Mouse (Mus musculus) MEL (cell line): ENCODE results near the gene Anapc4. TPM values are rescaled to one million over a fixed set of nuclear protein-coding genes. Genes with fewer than 3 reads are reported as not detected.

Experiments used
- DNase-seq: peaks from one replicate; pipeline ENCODE4 v3.0.0; 2011; ENCODE audit warnings: low read depth, low spot score
- H3K27ac ChIP-seq: 2 replicates; pipeline ENCODE4 v1.5.1; 2012; ENCODE audit warnings: low read depth, mild to moderate bottlenecking, control low read depth, low read length, moderate library complexity; ENCODE audit not compliant: control insufficient read depth
- H3K27me3 ChIP-seq, 2 experiments: fragments of 150-350 bp in 1 of 2; sonication (generic) in 1 of 2; 2 replicates each; pipeline ENCODE4 v1.6.1; 2012; ENCODE audit warnings: low read length in 2 of 2, mild to moderate bottlenecking in 2 of 2, improper control_type of control experiment in 1 of 2, moderate library complexity in 1 of 2; ENCODE audit not compliant: insufficient read depth in 2 of 2, control insufficient read depth in 1 of 2
- H3K36me3 ChIP-seq, 2 experiments: 2 replicates each; pipeline ENCODE4 v1.6.1; 2012 to 2014; ENCODE audit warnings: low read length in 2 of 2, improper control_type of control experiment in 1 of 2, inconsistent platforms in 1 of 2, mild to moderate bottlenecking in 1 of 2; ENCODE audit not compliant: insufficient read depth in 2 of 2, control insufficient read depth in 1 of 2
- H3K4me1 ChIP-seq, 2 experiments: fragments of 150-350 bp in 1 of 2; sonication (generic) in 1 of 2; 2 replicates each; pipeline ENCODE4 v1.6.1; 2012; ENCODE audit warnings: low read length in 2 of 2, improper control_type of control experiment in 1 of 2, mild to moderate bottlenecking in 1 of 2; ENCODE audit not compliant: insufficient read depth in 2 of 2, control insufficient read depth in 1 of 2
- H3K4me3 ChIP-seq, 2 experiments: fragments of 150-350 bp in 1 of 2; sonication (generic) in 1 of 2; 2 replicates each; pipeline ENCODE4 v1.5.1; 2012; ENCODE audit warnings: low read depth in 2 of 2, low read length in 2 of 2, mild to moderate bottlenecking in 2 of 2, moderate library complexity in 2 of 2, control low read depth in 1 of 2, improper control_type of control experiment in 1 of 2; ENCODE audit not compliant: control insufficient read depth in 1 of 2, insufficient read depth in 1 of 2
- H3K79me2 ChIP-seq: 2 replicates; pipeline ENCODE4 v1.6.1; 2012; ENCODE audit warnings: mild to moderate bottlenecking, low read length, moderate library complexity; ENCODE audit not compliant: control insufficient read depth, poor library complexity, insufficient read depth
- H3K9ac ChIP-seq: 2 replicates; pipeline ENCODE4 v1.6.1; 2012; ENCODE audit warnings: low read depth, mild to moderate bottlenecking, control low read depth, low read length, moderate library complexity; ENCODE audit not compliant: control insufficient read depth, poor library complexity, severe bottlenecking
- H3K9me3 ChIP-seq: fragments of 150-350 bp; sonication (generic); replicated peaks from 2 replicates; pipeline ENCODE4 v1.6.1; 2012; ENCODE audit warnings: mild to moderate bottlenecking, low read length, improper control_type of control experiment, moderate library complexity; ENCODE audit not compliant: insufficient read depth
- BHLHE40 ChIP-seq: IDR thresholded peaks from 2 replicates; pipeline ENCODE4 v1.6.1; 2012; ENCODE audit warnings: low read depth, mild to moderate bottlenecking, inconsistent platforms, low read length, improper control_type of control experiment, borderline replicate concordance
- CHD1 ChIP-seq: IDR thresholded peaks from 2 replicates; pipeline ENCODE4 v1.6.1; 2012; ENCODE audit warnings: low read depth, mild to moderate bottlenecking, inconsistent platforms, low read length, improper control_type of control experiment
- CHD2 ChIP-seq: IDR thresholded peaks from 2 replicates; pipeline ENCODE4 v1.6.1; 2011; ENCODE audit warnings: low read length, improper control_type of control experiment
- CTCF ChIP-seq, 3 experiments: IDR thresholded peaks in 2 of 3; conservative IDR thresholded peaks in 1 of 3; 2 replicates each; pipeline ENCODE4 v1.5.1; 2011 to 2012; ENCODE audit warnings: low read length in 3 of 3, low read depth in 2 of 3, mild to moderate bottlenecking in 2 of 3, improper control_type of control experiment in 1 of 3, inconsistent platforms in 1 of 3, mixed read lengths in 1 of 3, moderate library complexity in 1 of 3; ENCODE audit not compliant: control insufficient read depth in 1 of 3, insufficient read depth in 1 of 3, poor library complexity in 1 of 3, severe bottlenecking in 1 of 3
- ELF1 ChIP-seq: IDR thresholded peaks from 2 replicates; pipeline ENCODE4 v1.6.1; 2014; ENCODE audit warnings: low read depth, mild to moderate bottlenecking, inconsistent platforms, low read length, improper control_type of control experiment, moderate library complexity
- EP300 ChIP-seq, 2 experiments: IDR thresholded peaks; 2 replicates each; pipeline ENCODE4 v1.6.1; 2011; ENCODE audit warnings: improper control_type of control experiment in 2 of 2, low read length in 2 of 2, low read depth in 1 of 2, mild to moderate bottlenecking in 1 of 2
- GATA1 ChIP-seq: IDR thresholded peaks from 2 replicates; pipeline ENCODE4 v1.6.1; 2011; ENCODE audit warnings: low read depth, low read length, improper control_type of control experiment
- JUND ChIP-seq: IDR thresholded peaks from 2 replicates; pipeline ENCODE4 v1.6.1; 2011; ENCODE audit warnings: low read depth, mild to moderate bottlenecking, improper control_type of control experiment, low read length
- MAFK ChIP-seq: IDR thresholded peaks from 2 replicates; pipeline ENCODE4 v1.6.1; 2011; ENCODE audit warnings: low read depth, mild to moderate bottlenecking, low read length, improper control_type of control experiment, borderline replicate concordance
- MYC ChIP-seq: IDR thresholded peaks from 2 replicates; pipeline ENCODE4 v1.6.1; 2011; ENCODE audit warnings: low read depth, mild to moderate bottlenecking, low read length, improper control_type of control experiment, moderate library complexity
- POLR2A ChIP-seq, 2 experiments: IDR thresholded peaks; 2 replicates each; pipeline ENCODE4 v1.6.1; 2011 to 2012; ENCODE audit warnings: low read length in 2 of 2, mild to moderate bottlenecking in 2 of 2, control low read depth in 1 of 2, improper control_type of control experiment in 1 of 2, low read depth in 1 of 2, moderate library complexity in 1 of 2; ENCODE audit not compliant: control insufficient read depth in 1 of 2, insufficient read depth in 1 of 2, poor library complexity in 1 of 2
- POLR2AphosphoS5 ChIP-seq: IDR thresholded peaks from 2 replicates; pipeline ENCODE4 v1.6.1; 2012; ENCODE audit warnings: low read depth, borderline replicate concordance, mild to moderate bottlenecking, inconsistent platforms, low read length, moderate library complexity, mixed read lengths
- RAD21 ChIP-seq: IDR thresholded peaks from 2 replicates; pipeline ENCODE4 v1.6.1; 2011; ENCODE audit warnings: mild to moderate bottlenecking, low read depth, low read length, improper control_type of control experiment
- SIN3A ChIP-seq: IDR thresholded peaks from 2 replicates; pipeline ENCODE4 v1.6.1; 2012; ENCODE audit warnings: low read length, improper control_type of control experiment, inconsistent platforms
- SMC3 ChIP-seq: IDR thresholded peaks from 2 replicates; pipeline ENCODE4 v1.6.1; 2011; ENCODE audit warnings: low read depth, low read length, improper control_type of control experiment
- TAL1 ChIP-seq: IDR thresholded peaks from 2 replicates; pipeline ENCODE4 v1.6.1; 2012; ENCODE audit warnings: mild to moderate bottlenecking, inconsistent platforms, low read length, moderate library complexity, mixed read lengths
- TCF12 ChIP-seq: IDR thresholded peaks from 2 replicates; pipeline ENCODE4 v1.6.1; 2014; ENCODE audit warnings: low read depth, mild to moderate bottlenecking, inconsistent platforms, low read length, improper control_type of control experiment, moderate library complexity
- USF2 ChIP-seq, 2 experiments: IDR thresholded peaks; 2 replicates each; pipeline ENCODE4 v1.6.1; 2011 to 2012; ENCODE audit warnings: improper control_type of control experiment in 2 of 2, low read length in 2 of 2, borderline replicate concordance in 1 of 2, inconsistent platforms in 1 of 2, low read depth in 1 of 2, mild to moderate bottlenecking in 1 of 2; ENCODE audit not compliant: insufficient read depth in 1 of 2
- ZC3H11A ChIP-seq: IDR thresholded peaks from 2 replicates; pipeline ENCODE4 v1.6.1; 2012; ENCODE audit warnings: low read depth, mild to moderate bottlenecking, inconsistent platforms, low read length, improper control_type of control experiment
- ZMIZ1 ChIP-seq: IDR thresholded peaks from 2 replicates; pipeline ENCODE4 v1.6.1; 2012; ENCODE audit warnings: low read depth, mild to moderate bottlenecking, inconsistent platforms, low read length, improper control_type of control experiment, moderate library complexity
- ZNF384 ChIP-seq: IDR thresholded peaks from 2 replicates; pipeline ENCODE4 v1.6.1; 2012; ENCODE audit warnings: low read depth, mild to moderate bottlenecking, inconsistent platforms, low read length, improper control_type of control experiment
- polyA plus RNA-seq, 2 experiments: library from polyadenylated mRNA; stranded (reverse) in 1 of 2; unstranded in 1 of 2; fragments of >175 nt in 1 of 2; fragments of >200 nt in 1 of 2; gene quantifications; 2 replicates each; pipeline versions ENCODE4 v1.2.1 to v1.2.4; 2012; ENCODE audit warnings: low replicate concordance in 2 of 2, low read depth in 1 of 2; ENCODE audit not compliant: insufficient read length in 2 of 2, insufficient read depth in 1 of 2, missing spikeins in 1 of 2
- total RNA-seq: library from RNA; depleted of rRNA; stranded (reverse); fragments of 300-350 nt; gene quantifications from 2 replicates; pipeline ENCODE4 v1.2.3, GENCODE M21; 2012

The Anapc4 gene
- total and polyA plus RNA-seq, 3 experiments, result 56.4 to 159 (median 56.6) TPM

DNA sequence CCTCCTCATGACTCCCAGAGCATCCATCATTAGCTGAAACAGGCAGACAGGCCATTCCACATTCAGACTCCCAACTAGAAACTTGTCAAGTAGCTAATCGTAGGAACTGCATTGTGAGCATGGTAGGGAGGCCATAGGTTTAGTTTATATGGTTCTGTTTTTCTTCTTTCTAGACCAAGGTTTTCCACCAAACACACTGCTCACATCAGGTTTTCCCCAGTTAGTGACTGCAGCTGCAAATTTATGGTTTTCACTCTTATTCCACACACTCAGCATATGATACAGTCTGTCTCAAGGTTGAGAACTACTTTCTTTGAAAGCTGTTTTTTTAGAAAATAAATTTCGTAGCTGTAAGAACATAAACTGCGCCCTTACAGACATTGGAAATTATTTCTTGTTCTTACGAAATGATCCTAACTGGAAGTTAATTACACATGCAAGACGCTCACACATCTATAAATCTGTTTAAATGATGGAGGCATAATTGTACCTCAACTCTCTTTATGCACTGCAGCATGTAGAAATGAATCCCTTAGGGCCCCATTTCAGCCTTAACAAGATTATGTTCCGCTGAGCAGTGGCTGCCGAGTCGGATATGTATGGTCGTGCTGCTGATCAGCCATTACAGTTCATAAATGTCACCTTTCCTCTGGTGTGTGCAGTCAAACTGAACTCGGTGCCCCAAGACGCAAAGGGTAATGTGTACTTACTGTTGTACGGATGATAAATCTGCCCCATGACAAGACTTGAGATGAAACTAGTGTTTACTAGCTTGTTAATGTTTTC is 35.3 kb downstream of the Anapc4 start:
- Histone ChIP-seq H3K9ac (no peak overlapping the region), H3K4me3 (no peak overlapping the region), H3K27me3 (no peaks in the 10 kb centered on the region; a peak in 1 of 4 replicates), H3K79me2 (no peaks in the 10 kb centered on the region), H3K4me1 (no peaks in the 10 kb centered on the region), H3K36me3 (peaks cover 0 to 9% of the 10 kb centered on the region in 2 experiments; a peak in 2 of 4 replicates), H3K9me3 (no peaks in the 10 kb centered on the region), H3K27ac (no peak overlapping the region)
- TF ChIP-seq TCF12 (no peak), SIN3A (no peak), JUND (no peak), ZMIZ1 (no peak), CHD2 (no peak), MYC (no peak), GATA1 (no peak), BHLHE40 (no peak), ZC3H11A (no peak), ELF1 (no peak), CHD1 (no peak), TAL1 (no peak), ZNF384 (no peak)
- no peak for DNase-seq

GRCm38 (mm10) chr5:52871461-52871860 is 37.6 kb downstream of the Anapc4 start:
- no peak overlapping the region for H3K4me3 ChIP-seq
- no peaks in the 10 kb centered on the region; a peak in 1 of 4 replicates for H3K27me3 ChIP-seq
- H3K27ac ChIP-seq, result no peak overlapping the region
- TF ChIP-seq CTCF (IDR thresholded peaks at IDR 0.05 in 2 of 3, conservative IDR thresholded peaks at IDR 0.05 in 1 of 3; ENCODE audit: control insufficient read depth in 1 of 3, insufficient read depth in 1 of 3, low read depth in 2 of 3, low read length in 3 of 3, poor library complexity in 1 of 3, severe bottlenecking in 1 of 3) (no peak), POLR2AphosphoS5 (no peak), GATA1 (no peak), POLR2A (IDR thresholded peaks at IDR 0.05; ENCODE audit: control insufficient read depth in 1 of 2, insufficient read depth in 1 of 2, low read depth in 1 of 2, low read length in 2 of 2, poor library complexity in 1 of 2) (no peak), SMC3 (no peak), EP300 (IDR thresholded peaks at IDR 0.05; ENCODE audit: low read depth in 1 of 2, low read length in 2 of 2) (no peak), RAD21 (no peak), ZC3H11A (no peak), USF2 (IDR thresholded peaks at IDR 0.05; ENCODE audit: borderline replicate concordance in 1 of 2, insufficient read depth in 1 of 2, low read depth in 1 of 2, low read length in 2 of 2) (no peak), MAFK (no peak)
- H3K9me3 ChIP-seq, result no peaks in the 10 kb centered on the region
- H3K79me2 ChIP-seq, result no peaks in the 10 kb centered on the region
- DNase-seq, result no peak
- H3K9ac ChIP-seq, result no peak overlapping the region
- no peaks in the 10 kb centered on the region for H3K4me1 ChIP-seq
- H3K36me3 ChIP-seq, result peaks cover 0 to 3% of the 10 kb centered on the region in 2 experiments; a peak in 1 of 4 replicates
